Mouse (Mus musculus) lung, postnatal 0 days (tissue): ENCODE results near the gene Rhobtb1.

Experiments used
- CTCF ChIP-seq: IDR thresholded peaks from 2 replicates; pipeline ENCODE4 v1.5.1; 2016; ENCODE audit warnings: antibody characterized with exemption, mild to moderate bottlenecking
- EP300 ChIP-seq: IDR thresholded peaks from 2 replicates; pipeline ENCODE4 v1.6.1; 2016; ENCODE audit warnings: antibody characterized with exemption, mild to moderate bottlenecking, control low read depth

DNA sequence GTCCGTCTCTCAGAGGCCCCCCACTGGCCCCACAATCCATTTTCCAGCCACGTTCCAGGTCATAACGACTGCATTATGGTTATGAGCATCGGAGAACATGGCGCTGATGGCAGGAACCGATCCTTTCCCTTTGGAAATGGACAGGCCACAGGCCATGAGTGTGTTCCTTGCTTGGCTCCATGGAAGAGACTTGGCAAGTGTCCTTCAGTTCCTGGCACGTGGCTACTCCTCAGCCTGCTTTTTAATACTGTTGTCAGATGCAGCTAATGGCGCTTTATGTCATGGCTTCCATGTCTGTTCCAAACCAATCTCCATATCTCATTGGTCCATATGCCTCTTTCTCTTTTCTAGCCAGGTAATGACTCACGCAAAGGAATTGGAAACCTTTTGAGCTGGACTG, 86.5 kb downstream of the Rhobtb1 start:
- TF ChIP-seq CTCF: no peak
- no peak for TF ChIP-seq EP300
